Mouse (Mus musculus) hindbrain, embryonic 16.5 days (tissue): ENCODE measurements around the gene Cnnm2. TPM values are rescaled to one million over a fixed set of nuclear protein-coding genes. Genes with fewer than 3 reads are reported as not detected.

Source experiments
- ATAC-seq: fragments of 200-750 bp; cut with Nextera tagmentation; 2 replicates; pipeline ENCODE4 v1.8.0; 2017; ENCODE audit warnings: moderate TSS enrichment, moderate library complexity
- H3K27ac ChIP-seq: fragments of 300-500 bp; sonication (generic); 2 replicates; pipeline ENCODE4 v1.5.1; 2014; ENCODE audit warnings: low read depth, mild to moderate bottlenecking, control low read depth, low read length, moderate library complexity
- H3K27me3 ChIP-seq: fragments of 300-500 bp; sonication (generic); replicated peaks from 2 replicates; pipeline ENCODE4 v1.6.1; 2014; ENCODE audit warnings: low read length; ENCODE audit not compliant: control insufficient read depth, insufficient read depth
- H3K36me3 ChIP-seq: fragments of 300-500 bp; sonication (generic); 2 replicates; pipeline ENCODE4 v1.6.1; 2014; ENCODE audit warnings: mild to moderate bottlenecking, low read length, moderate library complexity, mixed read lengths; ENCODE audit not compliant: control insufficient read depth, insufficient read depth
- H3K4me1 ChIP-seq: fragments of 300-500 bp; sonication (generic); 2 replicates; pipeline ENCODE4 v1.6.1; 2014; ENCODE audit warnings: low read depth, low read length; ENCODE audit not compliant: control insufficient read depth, insufficient read depth
- H3K4me2 ChIP-seq: fragments of 300-500 bp; sonication (generic); 2 replicates; pipeline ENCODE4 v1.6.1; 2014; ENCODE audit warnings: mild to moderate bottlenecking, low read length, control low read depth, moderate library complexity
- H3K4me3 ChIP-seq: fragments of 300-500 bp; sonication (generic); 2 replicates; pipeline ENCODE4 v1.5.1; 2014; ENCODE audit warnings: mild to moderate bottlenecking, low read length, control low read depth, moderate library complexity
- H3K9ac ChIP-seq: fragments of 300-500 bp; sonication (generic); 2 replicates; pipeline ENCODE4 v1.6.1; 2014; ENCODE audit warnings: low read depth, mild to moderate bottlenecking, control low read depth, low read length, moderate library complexity
- H3K9me3 ChIP-seq: fragments of 300-500 bp; sonication (generic); 2 replicates; pipeline ENCODE4 v1.6.1; 2014; ENCODE audit warnings: mild to moderate bottlenecking, low read length, moderate library complexity; ENCODE audit not compliant: control insufficient read depth
- WGBS: fragments of 180-500 bp; shearing (Covaris S2); extraction: QIAGEN DNeasy Blood & Tissue Kit; methylation state at CpG from one replicate; pipeline ENCODE4 v1.1.7; 2014; 5-methylcytosine and 5-hydroxymethylcytosine counted together
- polyA plus RNA-seq: library from polyadenylated mRNA; unstranded; fragments of >200 nt; fragmentation: Nextera tagmentation; extraction: Ambion mirVana; gene quantifications from 2 replicates; pipeline ENCODE4 v1.2.1, GENCODE M21; 2015

Gene Cnnm2
- polyA plus RNA-seq, 1 experiment from 2014 or later: 6.6 TPM

DNA sequence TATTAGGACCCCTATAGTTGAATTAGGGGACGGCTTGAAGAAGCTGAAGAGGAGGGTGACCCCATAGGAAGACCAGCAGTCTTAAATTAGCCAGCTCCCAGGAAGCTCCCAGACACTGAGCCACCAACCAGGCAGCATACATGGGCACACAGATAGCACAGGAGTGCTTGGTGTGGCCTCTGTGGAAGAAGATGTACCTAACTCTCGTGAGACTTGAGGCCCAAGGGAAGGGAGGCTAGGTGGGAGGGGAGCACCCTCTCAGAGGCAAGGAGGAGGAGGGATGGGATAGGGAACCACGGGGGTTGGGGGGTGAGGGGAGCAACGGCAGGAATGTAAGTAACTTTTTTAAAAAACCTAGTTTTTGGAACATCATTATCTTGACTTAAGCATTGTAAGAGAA, 165.0 kb downstream of the Cnnm2 start:
- ATAC-seq: no peak
- WGBS: 62% methylated on average over 4 of the region's 4 CpGs
- no peaks in the 10 kb centered on the region for H3K36me3 ChIP-seq
- no peak overlapping the region for H3K27ac ChIP-seq
- no peak overlapping the region for H3K9ac ChIP-seq
- H3K4me3 ChIP-seq: no peak overlapping the region
- H3K4me1 ChIP-seq: peaks cover 6% of the 10 kb centered on the region; the same call in 1 of the 2 replicates
- H3K9me3 ChIP-seq: no peaks in the 10 kb centered on the region
- no peaks in the 10 kb centered on the region for H3K27me3 ChIP-seq
- no peak overlapping the region for H3K4me2 ChIP-seq

DNA sequence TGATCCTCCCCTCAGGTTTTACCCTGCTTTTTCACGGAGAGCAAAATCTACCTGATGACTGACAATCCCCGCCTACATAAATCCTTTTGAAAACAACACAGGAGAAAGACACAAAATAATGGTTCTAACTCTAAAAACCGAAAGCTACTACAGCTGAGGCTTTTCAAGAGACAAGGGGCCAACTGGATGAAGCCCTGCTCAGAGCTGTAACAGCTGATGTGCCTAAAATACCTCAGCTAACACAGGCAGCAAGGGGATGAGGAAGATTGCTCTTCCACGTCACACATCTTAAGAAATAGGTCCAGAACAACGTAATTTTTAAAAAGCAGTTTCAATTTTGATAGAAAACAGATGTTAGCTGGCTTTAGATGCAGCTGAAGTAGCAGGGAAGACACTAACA, 165.6 kb downstream of the Cnnm2 start:
- no peak for ATAC-seq
- no peak overlapping the region for H3K4me3 ChIP-seq
- H3K27me3 ChIP-seq: no peaks in the 10 kb centered on the region
- H3K9me3 ChIP-seq: no peaks in the 10 kb centered on the region
- no peak overlapping the region for H3K27ac ChIP-seq
- H3K4me1 ChIP-seq: peaks cover 6% of the 10 kb centered on the region; the same call in 1 of the 2 replicates
- 67% methylated on average over 5 of the region's 5 CpGs for WGBS
- no peak overlapping the region for H3K4me2 ChIP-seq
- no peaks in the 10 kb centered on the region for H3K36me3 ChIP-seq
- no peak overlapping the region for H3K9ac ChIP-seq

DNA sequence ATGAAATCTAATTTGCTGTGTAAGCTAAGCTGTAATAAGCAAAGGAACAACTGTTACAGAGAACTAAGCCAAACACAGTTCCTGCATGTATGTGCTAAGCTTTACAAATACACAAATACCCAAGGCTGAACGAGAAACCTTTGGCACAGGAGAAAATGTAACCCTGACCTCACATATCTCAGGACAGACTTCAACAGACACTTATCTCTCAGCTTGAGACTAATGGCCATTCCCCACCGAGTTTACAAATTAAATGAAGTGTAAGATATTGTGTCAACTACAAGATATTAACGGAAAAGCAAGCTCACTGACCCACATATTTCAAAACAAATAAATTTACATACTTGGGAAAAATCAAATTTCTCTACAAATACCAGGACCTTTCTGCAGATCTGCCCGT, 166.7 kb downstream of the Cnnm2 start:
- Histone ChIP-seq H3K27ac (no peak overlapping the region), H3K36me3 (no peaks in the 10 kb centered on the region), H3K4me3 (no peak overlapping the region), H3K4me1 (peaks cover 6% of the 10 kb centered on the region; the same call in 1 of the 2 replicates), H3K27me3 (no peaks in the 10 kb centered on the region), H3K9ac (no peak overlapping the region), H3K4me2 (no peak overlapping the region), H3K9me3 (no peaks in the 10 kb centered on the region)
- ATAC-seq: no peak
- WGBS: 61% methylated on average over 4 of the region's 4 CpGs

DNA sequence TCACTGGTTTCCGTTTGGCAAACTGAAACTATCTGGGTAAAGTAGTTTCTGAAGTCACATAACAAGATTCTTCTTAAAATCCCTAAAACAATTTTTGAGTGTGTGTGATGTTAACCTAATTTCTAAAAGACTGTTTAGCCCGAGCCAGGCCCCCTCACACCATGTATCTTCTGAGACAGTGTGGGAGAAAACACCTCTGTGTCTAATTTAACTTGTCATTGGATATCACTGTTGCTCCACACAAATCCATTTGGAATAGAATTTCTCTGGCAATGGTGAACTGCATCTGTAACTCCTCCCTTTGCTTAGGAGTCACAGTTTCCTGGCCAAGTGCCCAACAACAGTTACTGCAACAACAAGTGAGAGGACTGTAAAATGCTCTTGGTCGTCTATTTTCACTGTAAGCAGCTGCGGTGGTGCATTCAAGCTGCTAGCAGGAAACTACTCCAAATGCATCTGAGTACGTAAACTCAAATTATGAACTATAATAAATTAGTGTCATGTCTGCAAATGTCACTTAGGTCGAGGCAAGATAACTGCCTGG, 167.7 kb downstream of the Cnnm2 start:
- Histone ChIP-seq H3K27ac (no peak overlapping the region), H3K4me1 (peaks cover 6% of the 10 kb centered on the region), H3K9ac (no peak overlapping the region), H3K36me3 (no peaks in the 10 kb centered on the region), H3K9me3 (no peaks in the 10 kb centered on the region), H3K4me2 (no peak overlapping the region), H3K27me3 (no peaks in the 10 kb centered on the region), H3K4me3 (no peak overlapping the region)
- no peak for ATAC-seq
- WGBS: 52% methylated on average over 6 of the region's 6 CpGs

Other genes starting within 250 kb of the Cnnm2 start
- gene Arl3, start 188.4 kb upstream of the Cnnm2 start, polyA plus RNA-seq: 211 and 247 TPM in 2 replicates
- 9.9 and 10.5 TPM in 2 replicates for gene Sfxn2, start 188.2 kb upstream of the Cnnm2 start, polyA plus RNA-seq
- 32.0 and 40.0 TPM in 2 replicates for gene Wbp1l, start 162.5 kb upstream of the Cnnm2 start, polyA plus RNA-seq
- not detected in 2 replicates for gene Cyp17a1, start 88.4 kb upstream of the Cnnm2 start, polyA plus RNA-seq
- 24.1 and 26.7 TPM in 2 replicates for gene Borcs7, start 71.7 kb upstream of the Cnnm2 start, polyA plus RNA-seq
- gene As3mt, start 54.1 kb upstream of the Cnnm2 start, polyA plus RNA-seq: 38.0 and 38.6 TPM in 2 replicates